Mouse (Mus musculus): ENCODE measurements around the gene Akr1a1. TPM values are rescaled to one million over a fixed set of nuclear protein-coding genes. Genes with fewer than 3 reads are reported as not detected.
A peak's percentile ranks its signal among the peaks of the same experiment; 100 is the strongest.
"Not testable (repeated sequence)": the region's sequence is repeated elsewhere in the genome, so short reads cannot be mapped to it uniquely, and the experiment has no call there.

Gene Akr1a1
- polyA plus RNA-seq, 1 experiment from 2014 or later = 321 TPM

GRCm38 (mm10) chr4:116687041-116687440 lies 35.6 kb upstream of the Akr1a1 start:
- H3K36me3 ChIP-seq (replicated peaks; ENCODE audit: insufficient read depth, low read length) = peaks cover 15% of the 10 kb centered on the region
- 30% methylated on average over 1 of the region's 1 CpGs for WGBS (ENCODE audit: insufficient replicate concordance)
- H3K9me3 ChIP-seq (ENCODE audit: low read length) = no peaks in the 10 kb centered on the region
- H3K9ac ChIP-seq (replicated peaks) = peak overlapping the region; percentile 65
- H3K27me3 ChIP-seq (ENCODE audit: insufficient read depth, low read length) = no peaks in the 10 kb centered on the region
- H3K4me2 ChIP-seq (ENCODE audit: low read depth, low read length) = peak overlapping the region; percentile 78
- peak overlapping the region; percentile 31; the same call in 1 of the 2 replicates for H3K27ac ChIP-seq (ENCODE audit: low read depth)
- peaks cover 24% of the 10 kb centered on the region for H3K4me1 ChIP-seq (ENCODE audit: insufficient read depth)
- TF ChIP-seq EP300 (IDR thresholded peaks at IDR 0.05; ENCODE audit: low read depth) = no peak
- DNase-seq = no peak
- ATAC-seq = no peak
- peak overlapping the region; percentile 67 for H3K4me3 ChIP-seq (ENCODE audit: low read depth, low read length)

- Histone ChIP-seq H3K27me3 (ENCODE audit: insufficient read depth, low read length) (no peaks in the 10 kb centered on the region), H3K9me3 (ENCODE audit: low read length) (no peaks in the 10 kb centered on the region), H3K27ac (ENCODE audit: low read depth) (peak within 1 kb of the TSS; percentile 86), H3K4me3 (ENCODE audit: low read depth, low read length) (peak within 1 kb of the TSS; percentile 67), H3K4me2 (ENCODE audit: low read depth, low read length) (peak within 1 kb of the TSS; percentile 78), H3K9ac (replicated peaks) (peak within 1 kb of the TSS; percentile 65), H3K36me3 (replicated peaks; ENCODE audit: insufficient read depth, low read length) (peaks cover 15% of the 10 kb centered on the region), H3K4me1 (ENCODE audit: insufficient read depth) (peaks cover 24% of the 10 kb centered on the region)
- 0% methylated on average over 56 of the region's 56 CpGs for WGBS (ENCODE audit: insufficient replicate concordance)
- DNase-seq (peak; percentile 94), ATAC-seq (peak; percentile 92)
- TF ChIP-seq CTCF (IDR thresholded peaks at IDR 0.05; ENCODE audit: low read depth) (peak; percentile 91), EP300 (IDR thresholded peaks at IDR 0.05; ENCODE audit: low read depth) (peak; percentile 76; the same call in 1 of the 2 replicates)
These were observed 34.1 kb upstream of the Akr1a1 start, which contains the start of gene Prdx1 for GRCm38 (mm10) chr4:116685402-116686061. TSS of gene Prdx1 (plus strand) at chr4:116685544.

- H3K4me2 ChIP-seq (ENCODE audit: low read depth, low read length) = peak overlapping the region; percentile 78
- peak overlapping the region; percentile 65 for H3K9ac ChIP-seq (replicated peaks)
- H3K27me3 ChIP-seq (ENCODE audit: insufficient read depth, low read length) = no peaks in the 10 kb centered on the region
- peaks cover 24% of the 10 kb centered on the region for H3K4me1 ChIP-seq (ENCODE audit: insufficient read depth)
- DNase-seq (no peak), ATAC-seq (no peak)
- no peak overlapping the region for H3K4me3 ChIP-seq (ENCODE audit: low read depth, low read length)
- 53% methylated on average over 2 of the region's 2 CpGs for WGBS (ENCODE audit: insufficient replicate concordance)
- no peak for TF ChIP-seq CTCF (IDR thresholded peaks at IDR 0.05; ENCODE audit: low read depth)
- TF ChIP-seq EP300 (IDR thresholded peaks at IDR 0.05; ENCODE audit: low read depth) = no peak
- peak overlapping the region; percentile 86 for H3K27ac ChIP-seq (ENCODE audit: low read depth)
- H3K9me3 ChIP-seq (ENCODE audit: low read length) = no peaks in the 10 kb centered on the region
- peaks cover 15% of the 10 kb centered on the region for H3K36me3 ChIP-seq (replicated peaks; ENCODE audit: insufficient read depth, low read length)
These were observed 33.2 kb upstream of the Akr1a1 start for GRCm38 (mm10) chr4:116684665-116685064.

GRCm38 (mm10) chr4:116683957-116684356 lies 32.5 kb upstream of the Akr1a1 start:
- ATAC-seq (no peak), DNase-seq (no peak)
- Histone ChIP-seq H3K4me3 (ENCODE audit: low read depth, low read length) (no peak overlapping the region), H3K27me3 (ENCODE audit: insufficient read depth, low read length) (no peaks in the 10 kb centered on the region), H3K9ac (replicated peaks) (no peak overlapping the region), H3K9me3 (ENCODE audit: low read length) (no peaks in the 10 kb centered on the region), H3K27ac (ENCODE audit: low read depth) (peak overlapping the region; percentile 5; the same call in 1 of the 2 replicates), H3K4me2 (ENCODE audit: low read depth, low read length) (no peak overlapping the region), H3K36me3 (replicated peaks; ENCODE audit: insufficient read depth, low read length) (peaks cover 10% of the 10 kb centered on the region), H3K4me1 (ENCODE audit: insufficient read depth) (peaks cover 24% of the 10 kb centered on the region)
- TF ChIP-seq EP300 (IDR thresholded peaks at IDR 0.05; ENCODE audit: low read depth) (peak; percentile 63), CTCF (IDR thresholded peaks at IDR 0.05; ENCODE audit: low read depth) (no peak)
- WGBS (ENCODE audit: insufficient replicate concordance) = 28% methylated on average over 4 of the region's 4 CpGs

GRCm38 (mm10) chr4:116680521-116680920 lies 29.0 kb upstream of the Akr1a1 start:
- H3K9ac ChIP-seq (replicated peaks); ATAC-seq; H3K4me2 ChIP-seq (ENCODE audit: low read depth, low read length); H3K36me3 ChIP-seq (replicated peaks; ENCODE audit: insufficient read depth, low read length); H3K9me3 ChIP-seq (ENCODE audit: low read length); H3K4me3 ChIP-seq (ENCODE audit: low read depth, low read length); DNase-seq; H3K27ac ChIP-seq (ENCODE audit: low read depth); H3K27me3 ChIP-seq (ENCODE audit: insufficient read depth, low read length): not testable (repeated sequence)
- H3K4me1 ChIP-seq (ENCODE audit: insufficient read depth) = peaks cover 12% of the 10 kb centered on the region
- WGBS (ENCODE audit: insufficient replicate concordance) = 92% methylated on average over 4 of the region's 4 CpGs

- no peak for DNase-seq
- no peaks in the 10 kb centered on the region for H3K36me3 ChIP-seq (replicated peaks; ENCODE audit: insufficient read depth, low read length)
These were observed 27.7 kb upstream of the Akr1a1 start for GRCm38 (mm10) chr4:116679141-116679540.

More at GRCm38 (mm10) chr4:116679141-116679540, 27.7 kb upstream of the Akr1a1 start:
- Histone ChIP-seq H3K4me2 (ENCODE audit: low read depth, low read length) (no peak overlapping the region), H3K4me3 (ENCODE audit: low read depth, low read length) (no peak overlapping the region), H3K27me3 (ENCODE audit: insufficient read depth, low read length) (no peaks in the 10 kb centered on the region), H3K9ac (replicated peaks) (no peak overlapping the region), H3K4me1 (ENCODE audit: insufficient read depth) (peaks cover 2% of the 10 kb centered on the region), H3K27ac (ENCODE audit: low read depth) (no peak overlapping the region), H3K9me3 (ENCODE audit: low read length) (no peaks in the 10 kb centered on the region)
- WGBS (ENCODE audit: insufficient replicate concordance) = 72% methylated on average over 5 of the region's 5 CpGs
- no peak for TF ChIP-seq CTCF (IDR thresholded peaks at IDR 0.05; ENCODE audit: low read depth)
- TF ChIP-seq EP300 (IDR thresholded peaks at IDR 0.05; ENCODE audit: low read depth) = no peak
- ATAC-seq = no peak
